ENCODE assay signal across 28 mouse cellular contexts in the genomic region with DNA sequence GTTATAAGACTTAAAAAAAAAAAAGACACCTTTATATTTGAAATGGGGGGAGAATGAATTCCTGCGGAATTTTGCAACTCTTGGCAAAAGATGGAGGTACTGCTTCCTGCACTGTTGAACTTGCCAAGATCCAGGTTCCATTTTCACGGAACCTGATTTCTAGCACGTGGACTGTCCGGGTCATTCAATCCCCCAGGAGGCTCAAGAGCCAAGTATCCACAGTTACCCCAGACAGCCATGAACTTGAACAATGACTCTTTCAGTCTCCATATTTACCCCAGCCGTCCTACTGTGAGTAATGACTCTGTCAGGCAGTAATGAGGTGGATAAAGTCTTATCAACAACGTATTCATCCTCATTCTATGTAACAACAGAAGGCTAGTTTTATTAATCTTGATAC. TPM values are rescaled to one million over a fixed set of nuclear protein-coding genes. Genes with fewer than 3 reads are reported as not detected.
DNase-seq lines count a peak whose midpoint lies in the region; TF ChIP-seq lines count a peak whose summit lies in the region.
"Had no signal": no experiment of that assay in that cellular context is flagged by ENCODE, and none has a peak within 500 bp of the region (broad histone marks: within the 10 kb centered on the region; RNA-seq: fewer than 3 reads in every experiment).

No protein-coding gene starts in this region.

- peaks cover 23% of the 10 kb centered on the region for H3K4me1 ChIP-seq in liver, adult 2 months (ENCODE audit: control insufficient read depth, insufficient read depth, low read length)
- H3K4me1 ChIP-seq: embryonic facial prominence, embryonic 10.5 days; embryonic facial prominence, embryonic 12.5 days had no signal

- intact Hi-C loops in gastrocnemius, adult 2 months (cut with DNase I), result no loop called here

- H3K9ac ChIP-seq in liver, adult 2 months (ENCODE audit: low read depth, low read length), result no peak overlapping the region
- H3K9ac ChIP-seq: embryonic facial prominence, embryonic 12.5 days; forebrain, embryonic 12.5 days had no signal

- no peaks in the 10 kb centered on the region for H3K27me3 ChIP-seq in liver, adult 2 months (ENCODE audit: control insufficient read depth, insufficient read depth, low read length)
- H3K27me3 ChIP-seq: embryonic facial prominence, embryonic 12.5 days; forebrain, embryonic 12.5 days had no signal

- DNase-seq in adrenal gland, postnatal 14 days, result peak; percentile 31
- DNase-seq in adrenal gland, postnatal 25 days, result no peak
- DNase-seq in liver, adult 2 months (ENCODE audit: extremely low read depth, low read depth, low spot score), result peak; percentile 87
- DNase-seq in liver, result no peak
- peak; percentile 6 for DNase-seq in NIH3T3 (ENCODE audit: low read depth)
- peak; percentile 32 for DNase-seq in fibroblast of lung, adult 2 months (ENCODE audit: low read depth)
- no peak for DNase-seq in gastrocnemius, adult 2 months
- DNase-seq in spleen, adult 12 weeks (ENCODE audit: low spot score), result no peak
- DNase-seq: adrenal gland, adult 2 months; cerebellum, adult 11-12 months; cerebellum, adult 2 months; cerebellum, adult 9-10 months; cerebellum, postnatal 10 days; cerebellum, postnatal 25 days had no signal

- peaks cover 20% of the 10 kb centered on the region; the same call in 1 of the 2 replicates for H3K79me2 ChIP-seq in liver, adult 2 months (ENCODE audit: control insufficient read depth, insufficient read depth, low read length)

- TF ChIP-seq CTCF in liver, adult 2 months (IDR thresholded peaks at IDR 0.05; ENCODE audit: low read depth, low read length), result no peak
- TF ChIP-seq CTCF in gastrocnemius, adult 2 months (IDR thresholded peaks at IDR 0.05), result no peak

- WGBS in liver, adult 2 months, result 32% methylated on average over 6 of the region's 6 CpGs

- TF ChIP-seq POLR2A in liver, adult 2 months (IDR thresholded peaks at IDR 0.05; ENCODE audit: extremely low read depth, insufficient read depth, low read length), result no peak

- no peak overlapping the region for H3K27ac ChIP-seq in liver, adult 2 months (replicated peaks; ENCODE audit: insufficient read depth, low read depth, low read length)
- no peak overlapping the region for H3K27ac ChIP-seq in gastrocnemius, adult 2 months
- H3K27ac ChIP-seq: embryonic facial prominence, embryonic 10.5 days; embryonic facial prominence, embryonic 12.5 days; forebrain, embryonic 10.5 days; forebrain, embryonic 12.5 days had no signal

- no peak overlapping the region for H3K4me3 ChIP-seq in liver, adult 2 months (ENCODE audit: insufficient read depth, low read depth, low read length)
- no peak overlapping the region for H3K4me3 ChIP-seq in gastrocnemius, adult 2 months
- H3K4me3 ChIP-seq: embryonic facial prominence, embryonic 10.5 days; embryonic facial prominence, embryonic 12.5 days; forebrain, embryonic 10.5 days; forebrain, embryonic 12.5 days had no signal

- H3K36me3 ChIP-seq in liver, adult 2 months (ENCODE audit: control insufficient read depth, insufficient read depth, low read length), result peaks cover 54% of the 10 kb centered on the region

RNA-seq across cellular contexts. Expression of a gene that starts 8.4 kb away (rescaled TPM):
- 813 and 814 TPM in 2 replicates for total RNA-seq in adrenal gland, postnatal 14 days (2021)
- 473 and 483 TPM in 2 replicates for total RNA-seq in adrenal gland, postnatal 25 days (2021)
- total RNA-seq in liver, adult 2 months (2014; rRNA removed), result 218 and 239 TPM in 2 replicates
- polyA plus RNA-seq in liver, adult 2 months (2012; rRNA removed), result 106 and 124 TPM in 2 replicates
- total RNA-seq in gastrocnemius, adult 2 months (2021), result 100 to 1,000 TPM; 261 to 470 TPM

RNA-seq across cellular contexts. Expression of a gene that starts 8.5 kb away (rescaled TPM):
- 1,392 and 1,422 TPM in 2 replicates for total RNA-seq in adrenal gland, postnatal 14 days (2021)
- total RNA-seq in adrenal gland, postnatal 25 days (2021), result 681 and 777 TPM in 2 replicates
- 252 and 270 TPM in 2 replicates for total RNA-seq in liver, adult 2 months (2014; rRNA removed)
- 137 and 138 TPM in 2 replicates for polyA plus RNA-seq in liver, adult 2 months (2012; rRNA removed)
- 100 to 1,000 TPM; 340 to 569 TPM for total RNA-seq in gastrocnemius, adult 2 months (2021)

RNA-seq across cellular contexts. Expression of a gene that starts 40.6 kb away (rescaled TPM):
- total RNA-seq in adrenal gland, postnatal 14 days (2021), result not detected in 2 replicates
- not detected in 2 replicates for total RNA-seq in adrenal gland, postnatal 25 days (2021)
- not detected in 2 replicates for total RNA-seq in liver, adult 2 months (2014; rRNA removed)
- not detected in 2 replicates for polyA plus RNA-seq in liver, adult 2 months (2012; rRNA removed)
- total RNA-seq in gastrocnemius, adult 2 months (2021), result not detected
- total RNA-seq: adrenal gland, adult 2 months; adrenal gland, postnatal 4 days; ES-E14; MEL had no signal
- polyA plus RNA-seq: adrenal gland, adult 2 months; embryonic facial prominence, embryonic 14.5 days had no signal

RNA-seq across cellular contexts. Expression of a gene that starts 41.6 kb away (rescaled TPM):
- total RNA-seq in adrenal gland, postnatal 14 days (2021), result 0.19 and 0.26 TPM in 2 replicates
- total RNA-seq in adrenal gland, postnatal 25 days (2021), result 0.09 TPM in 1 of 2 replicates, not detected in the other
- not detected in 2 replicates for total RNA-seq in liver, adult 2 months (2014; rRNA removed)
- polyA plus RNA-seq in liver, adult 2 months (2012; rRNA removed), result not detected in 2 replicates
- total RNA-seq in gastrocnemius, adult 2 months (2021), result not detected

RNA-seq across cellular contexts. Expression of a gene that starts 59.0 kb away (rescaled TPM):
- 0.19 TPM in 1 of 2 replicates, not detected in the other for total RNA-seq in adrenal gland, postnatal 14 days (2021)
- not detected in 2 replicates for total RNA-seq in adrenal gland, postnatal 25 days (2021)
- total RNA-seq in liver, adult 2 months (2014; rRNA removed), result not detected in 2 replicates
- not detected in 2 replicates for polyA plus RNA-seq in liver, adult 2 months (2012; rRNA removed)
- total RNA-seq in gastrocnemius, adult 2 months (2021), result not detected
- total RNA-seq: adrenal gland, adult 2 months had no signal
- polyA plus RNA-seq: adrenal gland, adult 2 months; brain, embryonic 14.5 days; C2C12; cerebellum, adult 2 months; cortical plate, adult 2 months; embryonic facial prominence, embryonic 10.5 days; forebrain, embryonic 10.5 days; forebrain, embryonic 12.5 days; forebrain, embryonic 14.5 days; forebrain, embryonic 16.5 days; frontal cortex, adult 2 months had no signal

Comparison
In these comparisons a context has a peak if more than half of its experiments do, and no peak if none do; other contexts are left out.
1. DNase-seq: peak in adrenal gland, postnatal 14 days (single experiment), liver, adult 2 months (single experiment), NIH3T3 (single experiment) and fibroblast of lung, adult 2 months (single experiment); none in adrenal gland, postnatal 25 days (single experiment), liver (single experiment), gastrocnemius, adult 2 months (single experiment) and spleen, adult 12 weeks (single experiment).